Mouse (Mus musculus): Measurements from ENCODE around the gene Tspyl3.
"Not testable (repeated sequence)": the region's sequence is repeated elsewhere in the genome, so short reads cannot be mapped to it uniquely, and the experiment has no call there.

Gene Tspyl3

DNA sequence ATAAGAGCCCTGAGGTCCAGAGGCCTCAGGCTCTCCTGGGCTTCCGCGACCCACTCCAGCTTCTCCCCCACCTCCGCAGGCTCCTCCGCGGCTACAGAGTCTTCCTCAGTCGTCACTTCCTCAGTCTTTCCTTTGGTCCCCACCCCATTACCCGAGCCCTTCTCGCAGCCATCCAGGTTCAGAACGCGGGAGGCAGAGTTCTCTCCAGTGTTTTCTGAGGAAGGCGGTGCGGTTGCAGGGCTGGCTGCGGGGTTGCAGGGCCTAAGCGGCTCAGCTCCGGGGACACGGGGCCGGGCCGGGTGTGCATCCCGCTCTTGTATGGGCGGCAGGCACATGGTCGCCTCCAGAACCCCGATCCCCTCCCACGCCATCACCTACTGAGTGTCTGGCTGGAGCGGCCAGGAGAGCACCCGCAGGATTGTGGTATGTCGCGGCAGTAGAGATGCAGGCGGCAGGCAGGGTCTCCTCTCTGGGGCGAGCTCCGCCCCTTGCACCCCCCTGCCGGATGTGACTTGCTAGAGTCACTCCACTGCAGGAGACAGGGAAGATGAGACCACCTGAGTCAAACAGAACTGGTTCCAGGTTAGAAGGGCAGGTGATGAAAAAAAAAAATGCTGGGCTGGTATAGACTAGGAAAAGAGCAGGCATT lies at the start of gene Tspyl3:
Tspyl3 (minus strand) TSS at position 496 of the 649 bp plus-strand sequence.
- no peak for DNase-seq (ENCODE audit: extremely low read depth, low read depth, low spot score)

DNA sequence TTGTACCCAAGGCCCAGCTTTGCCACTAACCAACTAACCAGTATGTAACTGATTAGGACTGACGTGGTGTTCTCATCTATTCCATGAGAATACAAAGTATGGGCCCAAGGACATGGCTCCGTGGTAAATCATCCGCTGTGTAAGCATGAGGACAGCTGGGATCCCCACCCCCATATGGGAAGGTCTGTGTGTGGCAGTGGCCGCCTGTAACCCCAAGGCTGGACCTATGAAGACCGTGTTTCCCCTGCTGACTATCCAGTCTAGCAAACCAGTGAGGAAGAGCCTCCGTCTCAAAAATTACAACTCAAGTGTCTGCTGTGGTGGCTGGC lies 49.6 kb upstream of the Tspyl3 start:
- DNase-seq (ENCODE audit: extremely low read depth, low read depth, low spot score): no peak

DNA sequence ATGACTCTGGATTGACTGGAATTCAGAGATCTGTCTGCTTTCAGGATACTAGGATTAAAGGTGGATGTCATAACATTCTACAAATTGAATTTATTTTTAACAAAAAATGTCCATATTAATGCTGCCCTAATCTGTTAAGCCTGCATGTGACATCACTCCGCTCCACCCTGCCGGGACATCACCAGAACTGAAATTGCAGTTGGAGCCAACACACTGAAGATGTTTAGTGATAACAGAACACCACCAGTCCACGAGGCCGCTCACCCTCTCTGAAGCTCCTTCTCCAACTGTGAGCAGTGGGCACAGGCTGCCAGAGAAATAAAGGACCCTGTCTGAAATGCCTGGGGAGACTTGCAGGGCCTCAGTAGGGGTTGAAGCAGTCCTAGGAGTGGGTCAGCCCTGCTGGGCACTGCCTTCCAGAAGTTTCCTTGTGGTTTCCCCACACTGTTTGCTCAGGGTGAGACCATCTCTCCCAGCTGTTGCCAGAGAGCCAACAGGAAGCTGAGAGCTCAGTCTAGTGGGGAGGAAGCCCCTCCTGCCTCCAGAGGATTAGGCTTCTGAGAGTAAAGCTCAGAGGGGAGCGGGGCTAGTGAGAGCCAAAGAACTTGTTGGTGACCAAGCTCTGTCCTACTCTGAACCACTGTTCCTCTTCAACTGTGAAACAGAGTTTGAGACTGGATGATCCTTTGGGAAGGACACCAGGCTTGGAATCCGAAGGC lies 49.1 kb upstream of the Tspyl3 start:
- DNase-seq (ENCODE audit: extremely low read depth, low read depth, low spot score): not testable (repeated sequence)

DNA sequence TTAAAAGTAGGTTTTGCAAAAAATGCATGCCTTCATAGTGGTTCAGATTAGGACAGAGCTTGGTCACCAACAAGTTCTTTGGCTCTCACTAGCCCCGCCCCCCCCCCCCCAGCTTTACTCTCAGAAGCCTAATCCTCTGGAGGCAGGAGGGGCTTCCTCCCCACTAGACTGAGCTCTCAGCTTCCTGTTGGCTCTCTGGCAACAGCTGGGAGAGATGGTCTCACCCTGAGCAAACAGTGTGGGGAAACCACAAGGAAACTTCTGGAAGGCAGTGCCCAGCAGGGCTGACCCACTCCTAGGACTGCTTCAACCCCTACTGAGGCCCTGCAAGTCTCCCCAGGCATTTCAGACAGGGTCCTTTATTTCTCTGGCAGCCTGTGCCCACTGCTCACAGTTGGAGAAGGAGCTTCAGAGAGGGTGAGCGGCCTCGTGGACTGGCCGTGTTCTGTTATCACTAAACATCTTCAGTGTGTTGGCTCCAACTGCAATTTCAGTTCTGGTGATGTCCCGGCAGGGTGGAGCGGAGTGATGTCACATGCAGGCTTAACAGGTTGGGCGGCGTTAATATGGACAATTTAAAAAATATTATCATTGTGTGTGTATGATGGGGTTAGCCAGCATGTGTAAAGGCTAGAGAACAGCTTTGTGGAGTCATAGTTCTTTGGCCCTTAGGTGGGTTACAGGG lies 45.1 kb upstream of the Tspyl3 start:
- not testable (repeated sequence) for DNase-seq (ENCODE audit: extremely low read depth, low read depth, low spot score)

DNA sequence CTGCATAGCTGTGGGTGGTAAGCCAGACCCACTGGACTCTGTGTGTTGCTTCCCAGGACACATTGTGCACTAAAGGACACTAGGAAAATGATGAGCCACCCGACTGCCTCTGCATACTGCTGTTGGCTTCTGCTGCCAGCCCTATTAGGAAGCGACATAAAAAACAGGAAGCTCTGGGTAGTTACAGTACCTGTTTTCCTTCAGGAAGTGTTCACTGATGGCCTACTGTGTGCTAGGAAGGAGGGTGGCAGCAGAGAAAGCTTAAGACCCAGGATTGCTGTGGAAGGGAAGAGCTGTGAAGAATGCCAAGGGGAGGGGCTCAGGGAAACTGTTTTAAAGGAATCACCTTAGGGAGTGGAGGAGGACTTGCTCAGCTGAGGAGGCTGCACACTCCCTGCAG lies 42.1 kb upstream of the Tspyl3 start:
- DNase-seq (ENCODE audit: extremely low read depth, low read depth, low spot score): no peak

DNA sequence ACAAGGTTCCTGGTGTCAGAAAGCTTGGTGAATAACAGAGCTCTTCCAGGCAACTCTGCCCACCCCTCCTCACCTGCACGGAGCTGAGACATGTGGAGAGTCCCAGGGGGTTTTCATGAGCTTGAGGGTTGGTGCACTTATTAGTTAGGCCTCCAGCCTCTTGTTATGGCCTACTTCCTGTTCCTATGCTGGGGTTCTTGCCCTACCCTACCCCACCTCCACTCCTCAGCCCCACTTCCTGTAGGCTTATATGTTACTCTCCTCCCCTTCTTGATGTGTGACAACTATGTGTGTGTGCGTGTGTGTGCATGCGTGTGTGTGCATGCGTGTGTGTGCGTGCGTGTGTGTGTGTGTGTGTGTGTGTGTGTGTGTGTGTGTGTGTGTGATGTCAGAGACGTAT lies 37.8 kb upstream of the Tspyl3 start:
- DNase-seq (ENCODE audit: extremely low read depth, low read depth, low spot score): no peak

DNA sequence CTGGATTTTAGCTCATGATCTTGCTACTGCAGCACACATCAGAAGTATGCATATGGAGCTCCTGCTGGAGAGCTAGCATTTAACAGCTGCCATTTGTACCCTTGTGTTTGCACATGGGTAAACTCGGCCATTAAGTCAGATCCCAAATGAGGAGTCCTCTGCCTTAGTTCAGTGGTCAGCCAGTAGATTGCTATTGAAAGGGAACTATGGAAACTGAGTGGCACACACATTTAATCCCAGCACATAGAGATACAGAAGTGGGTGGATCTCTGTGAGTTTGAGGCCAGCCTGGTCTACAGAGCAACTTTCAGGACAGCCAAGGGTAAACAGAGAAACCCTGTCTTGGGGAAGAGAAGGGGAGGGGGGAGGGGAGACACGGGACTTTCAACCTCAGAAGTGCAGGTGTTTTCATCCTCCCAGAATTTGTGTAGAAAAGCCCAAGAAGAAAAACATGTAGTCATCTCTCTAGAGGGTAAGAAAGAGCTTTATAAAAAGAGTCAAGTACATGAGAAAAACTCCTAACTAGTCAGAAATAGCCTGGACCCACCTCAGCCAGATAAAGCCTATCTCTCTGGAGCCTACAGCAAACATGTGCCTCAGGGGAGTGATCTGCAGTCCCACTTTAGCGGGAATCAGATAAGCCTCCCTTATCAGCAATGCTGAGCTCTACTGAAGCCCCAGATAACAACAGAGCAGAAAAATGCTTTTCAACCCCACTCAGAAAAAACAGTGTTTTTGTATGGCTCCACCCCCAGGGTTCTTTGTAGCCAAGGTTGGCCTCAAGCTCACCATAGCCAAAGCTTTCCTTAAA lies 34.8 kb upstream of the Tspyl3 start:
- DNase-seq (ENCODE audit: extremely low read depth, low read depth, low spot score): no peak

DNA sequence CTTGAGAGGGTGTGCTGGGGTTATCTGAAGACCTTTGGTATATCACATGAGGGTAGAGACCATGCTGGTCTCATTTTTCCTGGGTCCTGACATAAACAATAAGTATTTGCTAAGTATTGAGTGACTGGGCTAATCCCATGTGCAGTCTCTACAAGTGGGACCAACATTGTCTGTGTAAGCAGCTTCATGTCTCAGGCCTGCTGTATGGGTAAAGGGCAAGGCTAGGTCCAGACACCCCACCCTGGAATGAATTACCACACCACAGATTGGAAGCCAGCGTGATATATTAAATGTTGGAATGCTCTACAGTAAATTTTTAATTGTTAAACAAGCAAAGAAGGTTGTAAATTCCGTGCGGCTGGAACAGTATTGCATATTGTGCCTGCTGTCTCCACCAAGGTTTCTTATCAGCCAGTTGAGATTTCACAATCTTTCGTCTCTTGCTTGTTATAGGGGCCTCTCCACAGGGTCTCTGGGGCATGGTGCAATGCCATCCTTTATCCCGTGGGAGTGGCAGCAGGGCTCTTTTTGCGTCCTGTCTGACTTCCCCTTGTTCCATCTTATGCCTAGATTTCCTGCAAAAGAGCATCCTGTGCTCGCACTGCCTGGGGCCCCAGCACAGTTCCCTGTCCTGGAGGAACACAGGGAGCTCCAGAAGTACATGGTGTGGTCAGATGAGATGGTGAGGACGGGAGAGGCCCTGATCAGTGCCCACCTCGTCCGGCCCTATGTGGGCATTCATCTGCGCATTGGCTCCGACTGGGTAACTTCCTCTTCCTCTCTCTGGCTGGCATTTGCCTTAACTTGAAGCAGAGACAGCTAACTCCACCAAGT lies 34.0 kb upstream of the Tspyl3 start:
- DNase-seq (ENCODE audit: extremely low read depth, low read depth, low spot score): no peak

DNA sequence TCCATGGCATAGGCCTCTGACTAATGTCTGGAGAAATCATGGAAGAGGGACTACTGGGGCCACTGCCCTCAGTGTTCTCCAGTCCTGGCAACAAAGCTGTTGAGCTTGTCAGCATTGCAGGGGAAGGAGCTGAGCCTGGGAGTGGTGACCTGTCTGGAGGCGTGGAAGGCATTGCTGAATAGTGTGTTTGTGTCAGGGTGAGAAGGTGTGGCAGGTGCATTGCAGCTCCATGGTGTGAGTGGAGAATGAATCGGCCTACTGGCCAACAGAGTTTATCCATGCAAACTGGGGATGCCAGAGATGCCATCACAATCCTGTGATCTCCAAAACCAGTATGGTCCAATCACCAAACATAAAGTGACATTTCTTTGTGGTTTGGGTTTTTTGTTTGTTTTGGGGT lies 31.4 kb upstream of the Tspyl3 start:
- no peak for DNase-seq (ENCODE audit: extremely low read depth, low read depth, low spot score)

DNA sequence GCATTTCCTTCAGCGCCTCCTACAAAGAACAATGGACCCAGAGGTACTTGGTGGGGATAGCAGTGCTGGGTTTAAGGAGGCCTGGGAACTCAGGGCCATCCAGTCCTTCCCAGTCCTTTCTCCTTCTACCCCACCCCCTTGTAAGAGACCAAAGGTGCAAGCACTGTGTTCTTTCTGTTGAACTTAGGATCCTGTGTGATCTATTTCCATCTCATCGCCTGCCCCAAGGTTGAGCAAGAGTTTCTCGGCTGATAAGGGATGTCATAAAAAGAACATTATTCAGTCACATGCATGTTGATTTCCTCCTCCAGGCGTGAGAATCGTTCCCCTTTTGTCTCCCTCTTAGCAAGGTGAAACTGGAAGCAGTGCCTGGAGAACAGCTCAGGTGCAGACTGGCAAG lies 24.5 kb upstream of the Tspyl3 start:
- DNase-seq (ENCODE audit: extremely low read depth, low read depth, low spot score): no peak

DNA sequence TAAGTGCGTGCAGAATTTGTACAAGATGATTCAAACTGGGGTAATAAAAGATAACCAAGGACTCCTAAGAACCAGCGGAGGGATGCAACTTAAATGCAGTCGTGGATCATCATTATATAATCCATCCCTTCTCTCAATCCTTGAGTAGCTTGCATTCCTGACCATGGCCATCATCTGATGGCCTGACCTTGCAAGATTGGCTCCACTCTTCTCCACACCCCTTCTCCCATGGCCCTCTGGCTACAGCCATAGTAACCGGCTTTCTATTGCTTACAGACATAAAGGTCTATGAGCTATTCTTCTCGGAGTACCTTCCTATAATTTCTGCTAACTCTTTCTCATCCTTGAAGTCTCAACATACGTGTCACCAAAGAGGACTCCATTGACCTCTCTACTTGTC lies 16.9 kb upstream of the Tspyl3 start:
- no peak for DNase-seq (ENCODE audit: extremely low read depth, low read depth, low spot score)

DNA sequence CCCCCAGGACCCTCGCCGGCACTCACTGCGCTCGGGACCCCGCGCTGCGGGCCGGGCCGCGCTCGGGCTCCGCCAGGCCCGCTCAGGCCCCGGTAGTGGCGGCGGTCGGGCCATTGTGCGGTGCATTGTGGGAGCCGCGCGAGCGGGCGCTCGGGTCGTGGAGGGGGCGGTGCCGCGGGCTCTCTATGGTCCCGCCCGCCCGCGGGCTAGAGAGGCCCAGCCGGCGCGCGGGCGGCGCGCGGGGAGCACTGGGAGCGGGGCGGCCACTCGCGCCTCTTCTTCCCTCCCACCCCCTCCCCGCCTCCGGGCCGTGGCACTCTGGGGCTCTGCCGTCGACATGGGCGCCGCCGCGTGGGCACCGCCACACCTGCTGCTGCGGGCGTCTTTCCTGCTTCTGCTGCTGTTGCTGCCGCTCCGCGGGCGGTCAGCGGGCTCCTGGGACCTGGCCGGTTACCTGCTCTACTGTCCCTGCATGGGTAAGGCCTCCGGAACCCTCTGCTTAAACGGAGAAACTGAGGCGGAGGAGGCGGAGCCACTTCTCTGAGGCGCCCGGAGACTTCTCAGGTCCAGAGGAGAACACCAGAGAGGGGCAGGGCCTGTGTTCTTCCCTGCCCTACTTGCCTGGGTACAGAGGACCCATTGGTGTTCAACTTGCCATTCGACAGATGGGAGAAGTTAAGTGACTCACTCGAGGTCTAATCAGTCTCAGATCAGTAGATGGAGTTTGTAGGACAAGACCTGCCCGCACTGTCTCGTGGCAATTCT lies 16.2 kb upstream of the Tspyl3 start, which contains the start of the genes Plagl2 and Pofut1:
Plagl2 (minus strand) TSS at position 177 of the 765 bp plus-strand sequence.
Pofut1 (plus strand) TSS at position 284 of the 765 bp plus-strand sequence.
- no peak for DNase-seq (ENCODE audit: extremely low read depth, low read depth, low spot score)

DNA sequence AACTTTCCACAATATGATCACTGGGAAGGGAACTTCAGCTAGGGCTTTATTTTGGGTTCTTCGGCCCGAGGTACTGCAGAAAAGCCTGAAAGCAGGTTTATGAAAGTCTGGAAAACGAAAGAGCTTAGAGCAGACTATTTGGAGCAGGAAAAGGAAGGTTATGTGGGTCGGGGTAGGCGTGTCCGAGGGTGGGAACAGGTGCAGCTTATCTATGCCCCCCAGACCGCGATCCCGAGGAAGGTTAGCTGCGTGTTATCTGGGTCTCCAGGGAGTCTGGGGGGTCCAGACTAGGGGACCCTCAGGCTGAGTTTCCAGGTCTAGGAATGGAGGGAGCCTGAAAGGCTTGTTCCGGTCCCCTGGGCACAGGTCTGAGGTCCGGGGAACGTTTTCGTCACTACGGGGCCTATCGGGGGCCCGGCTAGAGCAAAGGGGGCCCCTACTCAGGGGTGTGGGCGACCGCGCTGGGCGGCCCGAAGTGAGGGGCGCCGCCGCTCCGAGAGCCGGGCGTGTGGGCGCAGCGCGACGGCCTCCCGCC lies 15.5 kb upstream of the Tspyl3 start:
- DNase-seq (ENCODE audit: extremely low read depth, low read depth, low spot score): no peak

DNA sequence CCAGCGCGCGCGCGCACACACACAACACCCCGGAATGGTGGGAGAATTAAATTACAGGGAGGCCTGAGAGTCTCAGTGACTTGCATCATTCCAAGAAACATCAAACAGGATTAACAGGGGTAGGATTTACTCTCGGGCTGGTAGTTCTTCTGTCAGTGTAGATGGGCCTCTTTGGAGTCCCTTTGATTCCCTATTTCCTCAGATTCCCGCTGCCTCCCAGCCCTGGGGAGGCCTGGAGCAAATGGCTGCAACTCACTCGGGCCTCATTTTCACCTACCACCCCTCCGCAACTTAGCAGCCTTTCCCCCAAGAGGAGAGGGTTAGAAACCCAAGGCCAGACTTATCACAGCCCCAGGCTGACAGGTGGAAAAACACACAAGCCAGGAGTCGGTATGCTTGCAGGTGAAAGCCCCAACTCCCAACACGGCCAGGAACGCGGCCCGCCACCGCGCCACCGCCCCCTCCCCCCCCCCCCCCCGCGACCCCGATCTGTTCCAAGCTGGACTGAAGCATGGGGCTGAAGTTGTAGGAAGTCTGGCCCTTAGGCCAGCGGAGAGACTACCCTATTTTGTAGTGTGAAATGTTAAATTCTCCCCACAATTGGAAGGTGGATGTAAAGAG lies 14.7 kb upstream of the Tspyl3 start:
- DNase-seq (ENCODE audit: extremely low read depth, low read depth, low spot score): no peak

DNA sequence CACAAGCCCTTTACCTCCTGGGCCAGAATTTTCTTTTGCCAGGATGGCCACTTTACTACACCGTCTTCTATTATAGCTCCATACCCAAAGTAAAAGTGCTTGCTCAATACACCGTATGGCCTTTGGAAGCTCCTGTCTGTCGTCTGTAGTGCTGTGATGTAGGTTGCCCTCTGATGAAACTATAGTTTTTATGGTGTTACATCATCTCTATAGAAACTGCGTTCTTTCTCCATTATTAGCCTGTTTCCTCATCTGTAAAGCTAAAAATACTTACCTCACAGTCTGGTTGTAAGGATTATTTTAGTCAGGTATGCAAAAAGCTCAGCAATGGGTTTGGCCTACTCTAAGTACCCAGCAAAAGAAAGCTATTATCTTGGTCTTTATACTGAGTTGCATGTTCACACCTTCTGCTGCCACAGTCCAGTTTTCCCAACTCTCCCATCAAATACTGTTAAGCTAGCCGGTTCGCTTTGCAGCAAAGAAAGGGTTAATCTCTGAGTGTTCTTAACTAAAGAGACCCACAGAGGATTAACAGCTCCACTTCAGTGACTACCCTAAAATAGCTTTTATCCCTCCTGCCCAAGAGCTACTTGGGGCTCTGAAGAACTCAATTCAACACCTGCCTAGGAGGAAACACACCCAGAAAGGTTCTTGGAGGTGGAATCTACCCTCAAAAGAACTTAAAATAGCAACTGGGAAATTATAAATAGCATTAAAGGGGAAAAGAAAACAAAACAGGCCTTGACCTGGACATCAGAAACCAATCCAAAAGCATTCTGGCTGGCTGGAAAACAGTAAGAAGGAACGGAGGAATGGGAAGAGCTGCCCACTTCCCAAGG lies 14.0 kb upstream of the Tspyl3 start:
- DNase-seq (ENCODE audit: extremely low read depth, low read depth, low spot score): peak; percentile 21

DNA sequence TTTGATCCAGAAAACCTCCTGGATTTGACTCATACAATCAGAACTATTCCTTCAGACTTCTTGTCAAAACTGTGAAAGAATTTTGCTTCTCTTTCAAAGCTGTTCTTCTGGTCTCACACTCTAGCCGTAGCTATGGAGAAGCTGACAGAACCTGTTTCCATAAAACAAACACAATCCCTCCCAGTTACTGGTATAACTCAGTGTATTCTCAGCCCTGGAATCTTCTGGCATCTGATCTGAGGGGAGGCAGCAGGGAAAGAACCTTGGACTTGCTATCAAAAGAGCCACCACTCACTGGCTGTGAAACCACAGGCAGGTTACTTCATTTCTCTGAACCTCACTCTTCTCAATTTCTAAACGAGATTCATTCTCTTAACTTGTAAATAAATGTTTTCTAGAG lies 13.2 kb upstream of the Tspyl3 start:
- DNase-seq (ENCODE audit: extremely low read depth, low read depth, low spot score): no peak

DNA sequence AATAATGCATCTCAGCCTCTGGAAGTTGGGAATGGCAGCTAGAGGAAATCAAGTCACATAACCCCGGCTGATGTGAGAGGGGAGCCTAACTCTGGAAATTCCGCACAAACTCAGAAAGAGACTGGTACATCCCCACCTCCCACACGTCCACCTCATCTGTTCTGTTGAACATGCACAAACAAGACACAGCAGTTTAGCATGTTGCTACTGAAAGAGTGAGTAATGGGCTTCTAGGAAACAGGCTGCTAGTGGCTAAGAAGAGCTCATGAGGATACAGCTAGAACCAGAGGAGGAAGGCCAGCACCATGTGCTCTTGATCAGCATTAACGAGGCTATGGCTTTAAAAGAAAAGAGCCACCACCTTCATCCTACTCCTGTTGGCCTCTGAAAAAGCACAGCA lies 12.7 kb upstream of the Tspyl3 start:
- DNase-seq (ENCODE audit: extremely low read depth, low read depth, low spot score): no peak

DNA sequence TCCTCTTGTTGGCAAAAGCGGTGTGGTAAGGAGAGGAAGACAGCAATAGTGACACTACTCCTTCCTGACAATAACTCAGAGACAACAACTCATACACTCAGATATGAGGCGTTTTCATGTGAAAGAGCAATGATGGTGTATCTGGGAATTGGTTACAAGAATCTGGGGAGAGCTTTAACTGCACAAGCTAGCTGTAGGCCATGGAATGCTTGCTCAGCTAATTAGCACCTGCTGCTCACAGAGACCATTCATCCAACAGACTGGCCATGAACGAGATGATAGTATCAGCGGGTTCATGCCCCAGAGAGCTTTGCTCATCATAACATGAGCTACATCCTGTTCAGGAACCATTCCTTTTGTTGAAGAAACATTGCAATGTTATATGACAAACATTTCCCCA lies 12.0 kb upstream of the Tspyl3 start:
- no peak for DNase-seq (ENCODE audit: extremely low read depth, low read depth, low spot score)
